Comparison of ENCODE assay signal across 10 mouse cellular contexts in the genomic region with DNA sequence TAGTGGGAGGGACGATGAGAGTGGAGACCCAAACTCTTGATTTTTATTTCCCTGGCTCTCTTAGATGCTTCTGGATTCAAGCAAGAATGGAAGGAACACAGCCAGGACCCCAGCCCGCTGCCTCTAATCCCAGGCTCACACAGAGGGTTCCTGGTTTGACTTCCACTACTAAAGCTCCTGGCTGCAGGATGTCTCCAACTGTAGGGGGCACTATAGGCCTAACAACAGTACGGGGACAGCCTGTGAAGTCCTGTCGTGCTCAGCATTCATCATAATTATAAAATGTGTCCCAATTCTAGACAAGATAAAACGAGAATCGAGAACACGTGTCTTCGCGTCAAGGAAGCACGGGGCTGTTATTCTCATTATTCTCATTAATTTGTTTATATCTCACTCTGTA.
DNase-seq lines count a peak whose midpoint lies in the region; ATAC-seq and TF ChIP-seq lines count a peak whose summit lies in the region.
"Had no signal": no experiment of that assay in that cellular context is flagged by ENCODE, and none has a peak within 500 bp of the region (broad histone marks: within the 10 kb centered on the region; RNA-seq: fewer than 3 reads in every experiment).

No protein-coding gene starts in this region.

- H3K27me3 ChIP-seq in hindbrain, embryonic 11.5 days (ENCODE audit: control insufficient read depth, insufficient read depth, low read length) = no peaks in the 10 kb centered on the region
- no peaks in the 10 kb centered on the region for H3K27me3 ChIP-seq in hindbrain, embryonic 10.5 days (ENCODE audit: insufficient read depth, poor library complexity, severe bottlenecking)
- no peaks in the 10 kb centered on the region for H3K27me3 ChIP-seq in forebrain, postnatal 0 days (ENCODE audit: insufficient read depth, low read length)
- H3K27me3 ChIP-seq in intestine, embryonic 15.5 days (replicated peaks) = no peaks in the 10 kb centered on the region
- H3K27me3 ChIP-seq: stomach, embryonic 15.5 days had no signal

- H3K9ac ChIP-seq in hindbrain, embryonic 11.5 days (ENCODE audit: low read depth, low read length) = no peak overlapping the region
- no peak overlapping the region for H3K9ac ChIP-seq in forebrain, postnatal 0 days
- no peak overlapping the region for H3K9ac ChIP-seq in intestine, embryonic 15.5 days
- H3K9ac ChIP-seq: stomach, embryonic 15.5 days had no signal

- DNase-seq in hindbrain, embryonic 11.5 days (ENCODE audit: low spot score) = peak; percentile 38
- DNase-seq in hindbrain, embryonic 10.5 days (ENCODE audit: low spot score) = no peak
- peak; percentile 81 for DNase-seq in brain, adult 2 months (ENCODE audit: low read depth, low spot score)
- peak; percentile 82 for DNase-seq in forebrain, postnatal 0 days
- peak; percentile 65 to 70 for DNase-seq in left cerebral cortex, adult 18-20 months (ENCODE audit: low spot score in 2 of 2)
- no peak for DNase-seq in adrenal gland, postnatal 10 days

- no peaks in the 10 kb centered on the region for H3K36me3 ChIP-seq in hindbrain, embryonic 11.5 days (ENCODE audit: control insufficient read depth, insufficient read depth, low read length)
- H3K36me3 ChIP-seq in hindbrain, embryonic 10.5 days = no peaks in the 10 kb centered on the region
- no peaks in the 10 kb centered on the region for H3K36me3 ChIP-seq in forebrain, postnatal 0 days (ENCODE audit: insufficient read depth)
- H3K36me3 ChIP-seq in intestine, embryonic 15.5 days = no peaks in the 10 kb centered on the region
- H3K36me3 ChIP-seq: stomach, embryonic 15.5 days had no signal

- H3K4me1 ChIP-seq in hindbrain, embryonic 11.5 days (replicated peaks; ENCODE audit: control insufficient read depth, insufficient read depth, low read length) = no peaks in the 10 kb centered on the region
- H3K4me1 ChIP-seq in hindbrain, embryonic 10.5 days (replicated peaks) = peaks cover 12% of the 10 kb centered on the region; the same call in 1 of the 2 replicates
- H3K4me1 ChIP-seq in forebrain, postnatal 0 days (ENCODE audit: insufficient read depth) = 0 out of 2 replicates have a peak, but pooled peaks cover 3% of the 10 kb centered on the region
- no peaks in the 10 kb centered on the region for H3K4me1 ChIP-seq in intestine, embryonic 15.5 days (replicated peaks)
- H3K4me1 ChIP-seq: stomach, embryonic 15.5 days had no signal

- H3K4me2 ChIP-seq in hindbrain, embryonic 11.5 days (replicated peaks; ENCODE audit: low read depth, low read length) = no peak overlapping the region
- H3K4me2 ChIP-seq in forebrain, postnatal 0 days (ENCODE audit: low read depth) = no peak overlapping the region
- H3K4me2 ChIP-seq in intestine, embryonic 15.5 days (replicated peaks) = no peak overlapping the region
- H3K4me2 ChIP-seq: stomach, embryonic 15.5 days had no signal

- ATAC-seq in hindbrain, embryonic 11.5 days (ENCODE audit: low FRiP score) = no peak
- peak; percentile 81 for ATAC-seq in forebrain, postnatal 0 days
- ATAC-seq in CD4-positive, CD25-positive, alpha-beta regulatory T cell, adult 4 months = no peak
- ATAC-seq in intestine, embryonic 15.5 days = no peak

- H3K9me3 ChIP-seq in hindbrain, embryonic 11.5 days (ENCODE audit: control insufficient read depth, low read length) = no peaks in the 10 kb centered on the region
- no peaks in the 10 kb centered on the region for H3K9me3 ChIP-seq in hindbrain, embryonic 10.5 days
- no peaks in the 10 kb centered on the region for H3K9me3 ChIP-seq in forebrain, postnatal 0 days (ENCODE audit: low read length)
- H3K9me3 ChIP-seq in intestine, embryonic 15.5 days = no peaks in the 10 kb centered on the region
- H3K9me3 ChIP-seq: stomach, embryonic 15.5 days had no signal

- no peak overlapping the region for H3K4me3 ChIP-seq in hindbrain, embryonic 11.5 days (ENCODE audit: low read depth, low read length)
- no peak overlapping the region for H3K4me3 ChIP-seq in hindbrain, embryonic 10.5 days
- H3K4me3 ChIP-seq in forebrain, postnatal 0 days (ENCODE audit: low read depth, low read length) = no peak overlapping the region
- H3K4me3 ChIP-seq in intestine, embryonic 15.5 days (replicated peaks) = no peak overlapping the region
- H3K4me3 ChIP-seq: stomach, embryonic 15.5 days had no signal

- H3K27ac ChIP-seq in hindbrain, embryonic 11.5 days (ENCODE audit: low read depth, low read length) = no peak overlapping the region
- no peak overlapping the region for H3K27ac ChIP-seq in hindbrain, embryonic 10.5 days
- H3K27ac ChIP-seq in forebrain, postnatal 0 days (ENCODE audit: low read depth, low read length) = no peak overlapping the region
- H3K27ac ChIP-seq in intestine, embryonic 15.5 days = no peak overlapping the region
- H3K27ac ChIP-seq: macrophage; stomach, embryonic 15.5 days had no signal

- 79% methylated on average over 10 of the region's 10 CpGs for WGBS in hindbrain, embryonic 11.5 days
- WGBS in hindbrain, embryonic 10.5 days = 74% methylated on average over 10 of the region's 10 CpGs
- 45% methylated on average over 10 of the region's 10 CpGs for WGBS in forebrain, postnatal 0 days
- WGBS in intestine, embryonic 15.5 days = 74% methylated on average over 10 of the region's 10 CpGs

- TF ChIP-seq CTCF in forebrain, postnatal 0 days (IDR thresholded peaks at IDR 0.05; ENCODE audit: low read depth) = peak; percentile 82

Comparison
In these comparisons a context has a peak if more than half of its experiments do, and no peak if none do; other contexts are left out.
1. DNase-seq: peak in hindbrain, embryonic 11.5 days (single experiment), brain, adult 2 months (single experiment), forebrain, postnatal 0 days (single experiment) and left cerebral cortex, adult 18-20 months (2 of 2); none in hindbrain, embryonic 10.5 days (single experiment) and adrenal gland, postnatal 10 days (single experiment).